Comparison of ENCODE assay signal across 8 mouse cellular contexts in genomic region chr11:86807001-86807477, GRCm38 (mm10). TPM values are rescaled to one million over a fixed set of nuclear protein-coding genes. Genes with fewer than 3 reads are reported as not detected.
DNase-seq lines count a peak whose midpoint lies in the region; ATAC-seq and TF ChIP-seq lines count a peak whose summit lies in the region.

No protein-coding gene starts in this region.

- no peaks in the 10 kb centered on the region for H3K9me3 ChIP-seq in forebrain, embryonic 14.5 days (replicated peaks; ENCODE audit: control insufficient read depth, low read length)
- H3K9me3 ChIP-seq in hindbrain, embryonic 12.5 days (replicated peaks), result no peaks in the 10 kb centered on the region
- H3K9me3 ChIP-seq in lung, embryonic 16.5 days (ENCODE audit: control insufficient read depth, low read length), result no peaks in the 10 kb centered on the region

- no peak for TF ChIP-seq CTCF in Patski (IDR thresholded peaks at IDR 0.05)
- no peak for TF ChIP-seq CTCF in olfactory bulb, adult 2 months (IDR thresholded peaks at IDR 0.05; ENCODE audit: insufficient read depth, low read depth, low read length)

- peak overlapping the region; percentile 55 for H3K4me2 ChIP-seq in forebrain, embryonic 14.5 days (ENCODE audit: low read length)
- H3K4me2 ChIP-seq in hindbrain, embryonic 12.5 days (replicated peaks), result peak overlapping the region; percentile 62
- H3K4me2 ChIP-seq in lung, embryonic 16.5 days (ENCODE audit: low read depth, low read length), result peak overlapping the region; percentile 60

- peak overlapping the region; percentile 76 for H3K27ac ChIP-seq in forebrain, embryonic 14.5 days (ENCODE audit: low read depth, low read length)
- peak overlapping the region; percentile 83 for H3K27ac ChIP-seq in hindbrain, embryonic 12.5 days
- peak overlapping the region; percentile 86 for H3K27ac ChIP-seq in lung, embryonic 16.5 days (ENCODE audit: low read length)
- H3K27ac ChIP-seq in olfactory bulb, adult 2 months (ENCODE audit: insufficient read depth, low read depth, low read length), result peak overlapping the region; percentile 7; the same call in 1 of the 2 replicates

- CTCF ChIA-PET in Patski (lab: Charles Lee), result no interaction called here

- H3K36me3 ChIP-seq in forebrain, embryonic 14.5 days (ENCODE audit: control insufficient read depth, insufficient read depth, low read length), result peaks cover 33% of the 10 kb centered on the region
- H3K36me3 ChIP-seq in hindbrain, embryonic 12.5 days, result peaks cover 24% of the 10 kb centered on the region
- peaks cover 10% of the 10 kb centered on the region; the same call in 1 of the 2 replicates for H3K36me3 ChIP-seq in lung, embryonic 16.5 days (ENCODE audit: control insufficient read depth, insufficient read depth, low read length)

- under 1% methylated on average over 25 of the region's 25 CpGs for WGBS in forebrain, embryonic 14.5 days
- WGBS in hindbrain, embryonic 12.5 days, result under 1% methylated on average over 25 of the region's 25 CpGs
- under 1% methylated on average over 25 of the region's 25 CpGs for WGBS in lung, embryonic 16.5 days
- WGBS in olfactory bulb, adult 2 months, result under 1% methylated on average over 25 of the region's 25 CpGs

- H3K4me1 ChIP-seq in forebrain, embryonic 14.5 days (ENCODE audit: control insufficient read depth, insufficient read depth, low read length), result peaks cover 7% of the 10 kb centered on the region; the same call in 1 of the 2 replicates
- H3K4me1 ChIP-seq in hindbrain, embryonic 12.5 days, result peaks cover 8% of the 10 kb centered on the region
- peaks cover 7% of the 10 kb centered on the region for H3K4me1 ChIP-seq in lung, embryonic 16.5 days (replicated peaks; ENCODE audit: control insufficient read depth, insufficient read depth, low read length)
- no peaks in the 10 kb centered on the region for H3K4me1 ChIP-seq in olfactory bulb, adult 2 months (ENCODE audit: control insufficient read depth, insufficient read depth, low read length)

- peak; percentile 24 for DNase-seq in Patski (ENCODE audit: low read depth, low spot score)
- peak; percentile 58 for DNase-seq in c-Kit-positive CD71-positive TER-119-positive erythroid progenitor cells, embryonic 14.5 days (ENCODE audit: low spot score)
- DNase-seq in forebrain, embryonic 14.5 days (ENCODE audit: low spot score), result peak; percentile 92
- peak; percentile 80 for DNase-seq in layer of hippocampus, adult 9-11 months
- DNase-seq in yolk sac, embryonic 10.5 days (ENCODE audit: low spot score), result peak; percentile 62

- in situ Hi-C loops in Patski (cut with MboI; ENCODE audit: low pct_unique_long_range_greater_than_20kb), result no loop called here

- peak; percentile 57 for ATAC-seq in Patski
- ATAC-seq in forebrain, embryonic 14.5 days, result peak; percentile 91
- peak; percentile 86 for ATAC-seq in hindbrain, embryonic 12.5 days (ENCODE audit: low FRiP score)
- peak; percentile 79 for ATAC-seq in lung, embryonic 16.5 days (ENCODE audit: low read depth)

- peak overlapping the region; percentile 95 for H3K4me3 ChIP-seq in forebrain, embryonic 14.5 days (ENCODE audit: low read depth, low read length)
- peak overlapping the region; percentile 80 for H3K4me3 ChIP-seq in hindbrain, embryonic 12.5 days
- H3K4me3 ChIP-seq in lung, embryonic 16.5 days (ENCODE audit: low read length), result peak overlapping the region; percentile 86
- H3K4me3 ChIP-seq in olfactory bulb, adult 2 months (ENCODE audit: insufficient read depth, low read depth, low read length), result peak overlapping the region; percentile 81

- H3K9ac ChIP-seq in forebrain, embryonic 14.5 days (ENCODE audit: low read length), result peak overlapping the region; percentile 77
- H3K9ac ChIP-seq in hindbrain, embryonic 12.5 days, result peak overlapping the region; percentile 70
- peak overlapping the region; percentile 77 for H3K9ac ChIP-seq in lung, embryonic 16.5 days (ENCODE audit: low read length)

- POLR2A ChIA-PET in Patski (lab: Charles Lee), result no interaction called here

- no peaks in the 10 kb centered on the region for H3K27me3 ChIP-seq in Patski
- no peaks in the 10 kb centered on the region for H3K27me3 ChIP-seq in forebrain, embryonic 14.5 days (replicated peaks; ENCODE audit: control insufficient read depth, insufficient read depth, low read length)
- H3K27me3 ChIP-seq in hindbrain, embryonic 12.5 days, result no peaks in the 10 kb centered on the region; the same call in 1 of the 2 replicates
- H3K27me3 ChIP-seq in lung, embryonic 16.5 days (ENCODE audit: control insufficient read depth, insufficient read depth, low read depth, low read length), result no peaks in the 10 kb centered on the region; the same call in 1 of the 2 replicates

- TF ChIP-seq POLR2A in olfactory bulb, adult 2 months (IDR thresholded peaks at IDR 0.05; ENCODE audit: insufficient read depth, low read depth, low read length), result no peak

RNA-seq across cellular contexts. Expression of gene Dhx40, which starts 0.5 kb away (rescaled TPM):
- polyA plus RNA-seq in Patski (2021), result 76.1 TPM
- 33.2 and 34.1 TPM in 2 replicates for polyA plus RNA-seq in forebrain, embryonic 14.5 days (2014; fragmentation: Nextera tagmentation; extraction: Ambion mirVana)
- 38.7 and 39.0 TPM in 2 replicates for polyA plus RNA-seq in hindbrain, embryonic 12.5 days (2016; fragmentation: Nextera tagmentation; extraction: Ambion mirVana)
- polyA plus RNA-seq in lung, embryonic 16.5 days (2015; fragmentation: Nextera tagmentation; extraction: Ambion mirVana), result 27.2 and 28.4 TPM in 2 replicates
- polyA plus RNA-seq in olfactory bulb, adult 2 months (2012; ENCODE audit: insufficient read depth, insufficient read length, low replicate concordance, missing spikeins), result not detected in 2 replicates

RNA-seq across cellular contexts. Expression of gene Cltc, which starts 49.7 kb away (rescaled TPM):
- 301 TPM for polyA plus RNA-seq in Patski (2021)
- 138 and 159 TPM in 2 replicates for polyA plus RNA-seq in forebrain, embryonic 14.5 days (2014; fragmentation: Nextera tagmentation; extraction: Ambion mirVana)
- 179 and 189 TPM in 2 replicates for polyA plus RNA-seq in hindbrain, embryonic 12.5 days (2016; fragmentation: Nextera tagmentation; extraction: Ambion mirVana)
- 125 and 134 TPM in 2 replicates for polyA plus RNA-seq in lung, embryonic 16.5 days (2015; fragmentation: Nextera tagmentation; extraction: Ambion mirVana)
- 158 and 225 TPM in 2 replicates for polyA plus RNA-seq in olfactory bulb, adult 2 months (2012; ENCODE audit: insufficient read depth, insufficient read length, low replicate concordance, missing spikeins)

Comparison
In these comparisons a context has a peak if more than half of its experiments do, and no peak if none do; other contexts are left out.
1. Peak in every context shown above with its lines: DNase-seq, ATAC-seq, H3K4me3 ChIP-seq and H3K27ac ChIP-seq.
2. DNase-seq: peak in every context shown above with its lines; median percentile 92 in forebrain, embryonic 14.5 days; 80 in layer of hippocampus, adult 9-11 months; 62 in yolk sac, embryonic 10.5 days; 58 in c-Kit-positive CD71-positive TER-119-positive erythroid progenitor cells, embryonic 14.5 days; 24 in Patski.
3. H3K27ac ChIP-seq: peak in every context shown above with its lines; median percentile 86 in lung, embryonic 16.5 days; 83 in hindbrain, embryonic 12.5 days; 76 in forebrain, embryonic 14.5 days; 7 in olfactory bulb, adult 2 months.